Mouse (Mus musculus): ENCODE measurements around the gene Trappc3.

Trappc3 gene

GRCm38 (mm10) chr4:126250659-126251058 lies 11.5 kb upstream of the Trappc3 start:
- DNase-seq (ENCODE audit: low read depth in 2 of 2, low spot score in 2 of 2) = no peak

- no peak for DNase-seq (ENCODE audit: low read depth in 2 of 2, low spot score in 2 of 2)
Observed at GRCm38 (mm10) chr4:126251655-126252254, 10.4 kb upstream of the Trappc3 start.

- no peak for DNase-seq (ENCODE audit: low read depth in 2 of 2, low spot score in 2 of 2)
Observed at GRCm38 (mm10) chr4:126252411-126253237, 9.5 kb upstream of the Trappc3 start.

- DNase-seq (ENCODE audit: low read depth in 2 of 2, low spot score in 2 of 2) = no peak
Observed at GRCm38 (mm10) chr4:126253637-126254272, 8.4 kb upstream of the Trappc3 start.

GRCm38 (mm10) chr4:126254315-126255112 lies 7.6 kb upstream of the Trappc3 start:
- DNase-seq (ENCODE audit: low read depth in 2 of 2, low spot score in 2 of 2) = no peak

GRCm38 (mm10) chr4:126255113-126256001 lies 6.8 kb upstream of the Trappc3 start:
- no peak for DNase-seq (ENCODE audit: low read depth in 2 of 2, low spot score in 2 of 2)

GRCm38 (mm10) chr4:126256131-126256791 lies 5.9 kb upstream of the Trappc3 start, which contains the start of gene Map7d1:
TSS of gene Map7d1 (minus strand) at chr4:126256343.
- peak; percentile 79 to 80 for DNase-seq (ENCODE audit: low read depth in 2 of 2, low spot score in 2 of 2)

GRCm38 (mm10) chr4:126256967-126257881 lies 4.9 kb upstream of the Trappc3 start:
- no peak for DNase-seq (ENCODE audit: low read depth in 2 of 2, low spot score in 2 of 2)

GRCm38 (mm10) chr4:126259063-126259462 lies 3.1 kb upstream of the Trappc3 start:
- DNase-seq (ENCODE audit: low read depth in 2 of 2, low spot score in 2 of 2) = no peak

GRCm38 (mm10) chr4:126259523-126260160 lies 2.5 kb upstream of the Trappc3 start:
- peak in 1 of 2 experiments; percentile 43 for DNase-seq (ENCODE audit: low read depth in 2 of 2, low spot score in 2 of 2)

- DNase-seq (ENCODE audit: low read depth in 2 of 2, low spot score in 2 of 2) = no peak
Observed at GRCm38 (mm10) chr4:126260520-126261201, 1.5 kb upstream of the Trappc3 start.

GRCm38 (mm10) chr4:126261266-126261665 lies 859 bp upstream of the Trappc3 start:
- no peak for DNase-seq (ENCODE audit: low read depth in 2 of 2, low spot score in 2 of 2)

- DNase-seq (ENCODE audit: low read depth in 2 of 2, low spot score in 2 of 2) = no peak
Observed at GRCm38 (mm10) chr4:126261675-126262074, 450 bp upstream of the Trappc3 start.

- no peak for DNase-seq (ENCODE audit: low read depth in 2 of 2, low spot score in 2 of 2)
Observed at GRCm38 (mm10) chr4:126269292-126269691, 7.2 kb downstream of the Trappc3 start.

GRCm38 (mm10) chr4:126273753-126274152 lies 11.6 kb downstream of the Trappc3 start:
- no peak for DNase-seq (ENCODE audit: low read depth in 2 of 2, low spot score in 2 of 2)

GRCm38 (mm10) chr4:126275081-126275480 lies 13.0 kb downstream of the Trappc3 start:
- DNase-seq (ENCODE audit: low read depth in 2 of 2, low spot score in 2 of 2) = no peak

- DNase-seq (ENCODE audit: low read depth in 2 of 2, low spot score in 2 of 2) = no peak
Observed at GRCm38 (mm10) chr4:126275681-126276131, 13.6 kb downstream of the Trappc3 start.
